15 mouse cellular contexts compared by ENCODE assay signal in the genomic region with DNA sequence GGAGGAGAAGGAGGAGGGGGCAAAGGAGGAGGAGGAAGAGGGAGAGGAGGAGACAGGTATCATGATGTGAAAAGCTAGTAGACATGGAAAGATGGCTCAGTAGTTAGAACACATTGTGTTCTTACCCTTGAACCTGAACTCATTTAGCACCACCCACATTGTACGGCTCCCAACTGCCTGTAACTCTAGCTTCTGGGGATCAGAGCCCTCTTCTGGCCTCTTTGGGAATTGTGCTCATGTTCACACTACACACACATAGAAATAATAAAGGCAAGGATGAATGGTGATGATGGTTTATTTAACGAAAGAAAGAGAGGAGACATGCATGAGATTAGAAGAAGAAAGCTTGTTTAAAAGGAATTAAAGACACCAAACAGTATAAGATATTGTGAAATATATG. TPM values are rescaled to one million over a fixed set of nuclear protein-coding genes. Genes with fewer than 3 reads are reported as not detected.
DNase-seq lines count a peak whose midpoint lies in the region; ATAC-seq and TF ChIP-seq lines count a peak whose summit lies in the region.
"Had no signal": no experiment of that assay in that cellular context is flagged by ENCODE, and none has a peak within 500 bp of the region (broad histone marks: within the 10 kb centered on the region; RNA-seq: fewer than 3 reads in every experiment).

No protein-coding gene starts in this region.

- DNase-seq in kidney, postnatal 0 days (ENCODE audit: low spot score) = no peak
- no peak for DNase-seq in kidney, adult 18-20 months
- peak; percentile 41 for DNase-seq in CD4-positive helper T cell, adult 2 months (ENCODE audit: low read depth, low spot score)
- peak; percentile 67 for DNase-seq in splenic B cell, adult 2 months (ENCODE audit: low read depth, low spot score)
- DNase-seq in embryonic facial prominence, embryonic 10.5 days (ENCODE audit: low spot score) = no peak
- DNase-seq in cerebellum, adult 9-10 months = no peak
- no peak for DNase-seq in hindbrain, embryonic 14.5 days (ENCODE audit: low spot score)
- DNase-seq: adrenal gland, postnatal 14 days; cerebellum, adult 2 months; heart, adult 18-20 months; heart, postnatal 14 days; layer of hippocampus, postnatal 36 days; right cerebral cortex, postnatal 25 days had no signal

- H3K4me3 ChIP-seq in kidney, postnatal 0 days (replicated peaks; ENCODE audit: low read depth, low read length) = no peak overlapping the region
- no peak overlapping the region for H3K4me3 ChIP-seq in bone marrow, adult 2 months (replicated peaks; ENCODE audit: control insufficient read depth, low read depth, low read length)
- no peak overlapping the region for H3K4me3 ChIP-seq in embryonic facial prominence, embryonic 10.5 days
- H3K4me3 ChIP-seq in hindbrain, embryonic 14.5 days (replicated peaks; ENCODE audit: low read length) = no peak overlapping the region
- H3K4me3 ChIP-seq: forebrain, embryonic 15.5 days had no signal

- ATAC-seq in kidney, postnatal 0 days (replicated peaks; ENCODE audit: low FRiP score, low read depth) = no peak
- ATAC-seq in hindbrain, embryonic 14.5 days (ENCODE audit: low FRiP score) = no peak
- ATAC-seq: forebrain, embryonic 15.5 days had no signal

- WGBS in kidney, postnatal 0 days = 72% methylated on average over 2 of the region's 2 CpGs
- 48% methylated on average over 2 of the region's 2 CpGs for WGBS in bone marrow, adult 2 months
- 70% methylated on average over 2 of the region's 2 CpGs for WGBS in embryonic facial prominence, embryonic 10.5 days
- 77% methylated on average over 2 of the region's 2 CpGs for WGBS in hindbrain, embryonic 14.5 days

- H3K27me3 ChIP-seq in kidney, postnatal 0 days (ENCODE audit: insufficient read depth, low read length) = no peaks in the 10 kb centered on the region
- H3K27me3 ChIP-seq in splenic B cell, adult 2 months (ENCODE audit: control insufficient read depth, insufficient read depth, low read length, poor library complexity, severe bottlenecking) = no peaks in the 10 kb centered on the region
- no peaks in the 10 kb centered on the region for H3K27me3 ChIP-seq in embryonic facial prominence, embryonic 10.5 days (replicated peaks; ENCODE audit: low read depth, poor library complexity, severe bottlenecking)
- H3K27me3 ChIP-seq in hindbrain, embryonic 14.5 days (ENCODE audit: control insufficient read depth, insufficient read depth, low read length) = no peaks in the 10 kb centered on the region
- H3K27me3 ChIP-seq: forebrain, embryonic 15.5 days had no signal

- H3K9ac ChIP-seq in kidney, postnatal 0 days (ENCODE audit: low read depth, low read length) = no peak overlapping the region
- no peak overlapping the region for H3K9ac ChIP-seq in hindbrain, embryonic 14.5 days
- H3K9ac ChIP-seq: forebrain, embryonic 15.5 days had no signal

- H3K4me1 ChIP-seq in kidney, postnatal 0 days (replicated peaks; ENCODE audit: insufficient read depth, low read length) = no peaks in the 10 kb centered on the region
- no peaks in the 10 kb centered on the region for H3K4me1 ChIP-seq in bone marrow, adult 2 months (ENCODE audit: control insufficient read depth, insufficient read depth, low read length)
- H3K4me1 ChIP-seq in embryonic facial prominence, embryonic 10.5 days = no peaks in the 10 kb centered on the region
- no peaks in the 10 kb centered on the region for H3K4me1 ChIP-seq in hindbrain, embryonic 14.5 days (replicated peaks; ENCODE audit: control insufficient read depth, insufficient read depth, low read length)
- H3K4me1 ChIP-seq: forebrain, embryonic 15.5 days had no signal

- H3K36me3 ChIP-seq in kidney, postnatal 0 days (ENCODE audit: insufficient read depth, low read length) = no peaks in the 10 kb centered on the region
- H3K36me3 ChIP-seq in splenic B cell, adult 2 months (ENCODE audit: control insufficient read depth, insufficient read depth, low read length, poor library complexity, severe bottlenecking) = no peaks in the 10 kb centered on the region
- H3K36me3 ChIP-seq in embryonic facial prominence, embryonic 10.5 days (replicated peaks) = no peaks in the 10 kb centered on the region
- no peaks in the 10 kb centered on the region for H3K36me3 ChIP-seq in hindbrain, embryonic 14.5 days (replicated peaks; ENCODE audit: control insufficient read depth, insufficient read depth)
- H3K36me3 ChIP-seq: forebrain, embryonic 15.5 days had no signal

- no peak for TF ChIP-seq POLR2A in bone marrow, adult 2 months (IDR thresholded peaks at IDR 0.05; ENCODE audit: borderline replicate concordance, control insufficient read depth, low read depth, low read length)

- peak; percentile 25; the same call in 1 of the 2 replicates for TF ChIP-seq CTCF in kidney, postnatal 0 days (IDR thresholded peaks at IDR 0.05; ENCODE audit: low read depth)
- peak; percentile 34; the same call in 1 of the 2 replicates for TF ChIP-seq CTCF in bone marrow, adult 2 months (IDR thresholded peaks at IDR 0.05; ENCODE audit: control insufficient read depth, insufficient read depth, low read length)

- no peak overlapping the region for H3K27ac ChIP-seq in kidney, postnatal 0 days
- H3K27ac ChIP-seq in bone marrow, adult 2 months (ENCODE audit: control insufficient read depth, insufficient read depth, low read depth, low read length, poor library complexity) = no peak overlapping the region
- H3K27ac ChIP-seq in embryonic facial prominence, embryonic 10.5 days (replicated peaks) = no peak overlapping the region
- H3K27ac ChIP-seq in hindbrain, embryonic 14.5 days = no peak overlapping the region
- H3K27ac ChIP-seq: forebrain, embryonic 15.5 days had no signal

- H3K4me2 ChIP-seq in kidney, postnatal 0 days (ENCODE audit: low read length) = no peak overlapping the region
- H3K4me2 ChIP-seq in hindbrain, embryonic 14.5 days (replicated peaks) = no peak overlapping the region
- H3K4me2 ChIP-seq: forebrain, embryonic 15.5 days had no signal

- H3K9me3 ChIP-seq in kidney, postnatal 0 days (replicated peaks; ENCODE audit: low read length) = no peaks in the 10 kb centered on the region
- H3K9me3 ChIP-seq in embryonic facial prominence, embryonic 10.5 days = no peaks in the 10 kb centered on the region
- no peaks in the 10 kb centered on the region for H3K9me3 ChIP-seq in hindbrain, embryonic 14.5 days (ENCODE audit: control insufficient read depth, low read length)
- H3K9me3 ChIP-seq: forebrain, embryonic 15.5 days had no signal

RNA-seq across cellular contexts. Expression of a gene that starts 36.4 kb away (rescaled TPM):
- 4.0 and 4.1 TPM in 2 replicates for polyA plus RNA-seq in kidney, postnatal 0 days (2015; fragmentation: Nextera tagmentation; extraction: Ambion mirVana)
- polyA plus RNA-seq in bone marrow, adult 2 months (2011; ENCODE audit: insufficient read depth, insufficient read length, low replicate concordance, missing spikeins) = 2.8 and 7.1 TPM in 2 replicates
- 0.48 and 0.51 TPM in 2 replicates for polyA plus RNA-seq in embryonic facial prominence, embryonic 10.5 days (2016; fragmentation: Nextera tagmentation; extraction: Ambion mirVana)
- 0.74 and 0.97 TPM in 2 replicates for polyA plus RNA-seq in hindbrain, embryonic 14.5 days (2014; fragmentation: Nextera tagmentation; extraction: Ambion mirVana)

Comparison
In these comparisons a context has a peak if more than half of its experiments do, and no peak if none do; other contexts are left out.
1. DNase-seq: peak in CD4-positive helper T cell, adult 2 months (single experiment) and splenic B cell, adult 2 months (single experiment); none in kidney, postnatal 0 days (single experiment), kidney, adult 18-20 months (single experiment), embryonic facial prominence, embryonic 10.5 days (single experiment), cerebellum, adult 9-10 months (single experiment) and hindbrain, embryonic 14.5 days (single experiment).